Mouse (Mus musculus) embryonic facial prominence, embryonic 13.5 days (tissue): ENCODE data around the gene Ankib1. TPM values are rescaled to one million over a fixed set of nuclear protein-coding genes. Genes with fewer than 3 reads are reported as not detected.
"Not testable (repeated sequence)": the region's sequence is repeated elsewhere in the genome, so short reads cannot be mapped to it uniquely, and the experiment has no call there.

Experiments used
- ATAC-seq: fragments of 200-750 bp; cut with Nextera tagmentation; 2 replicates; pipeline ENCODE4 v1.8.0; 2017; ENCODE audit warnings: low read depth; ENCODE audit not compliant: insufficient number of reproducible peaks, insufficient read depth, low FRiP score, low TSS enrichment
- H3K27ac ChIP-seq: fragments of 300-500 bp; sonication (generic); 2 replicates; pipeline ENCODE4 v1.5.1; 2015; ENCODE audit warnings: moderate library complexity, mild to moderate bottlenecking, inconsistent platforms
- H3K27me3 ChIP-seq: fragments of 300-500 bp; sonication (generic); 2 replicates; pipeline ENCODE4 v1.6.1; 2015; ENCODE audit warnings: mild to moderate bottlenecking, inconsistent platforms
- H3K36me3 ChIP-seq: fragments of 300-500 bp; sonication (generic); 2 replicates; pipeline ENCODE4 v1.6.1; 2015; ENCODE audit warnings: mild to moderate bottlenecking, inconsistent platforms
- H3K4me1 ChIP-seq: fragments of 300-500 bp; sonication (generic); 2 replicates; pipeline ENCODE4 v1.6.1; 2015; ENCODE audit warnings: inconsistent platforms
- H3K4me2 ChIP-seq: fragments of 300-500 bp; sonication (generic); 2 replicates; pipeline ENCODE4 v1.6.1; 2015; ENCODE audit warnings: moderate library complexity, mild to moderate bottlenecking, inconsistent platforms
- H3K4me3 ChIP-seq: fragments of 300-500 bp; sonication (generic); 2 replicates; pipeline ENCODE4 v1.5.1; 2015; ENCODE audit warnings: mild to moderate bottlenecking, inconsistent platforms
- H3K9ac ChIP-seq: fragments of 300-500 bp; sonication (generic); 2 replicates; pipeline ENCODE4 v1.6.1; 2015; ENCODE audit warnings: mild to moderate bottlenecking, inconsistent platforms
- H3K9me3 ChIP-seq: fragments of 300-500 bp; sonication (generic); 2 replicates; pipeline ENCODE4 v1.6.1; 2016; ENCODE audit warnings: inconsistent platforms
- WGBS: fragments of 180-500 bp; shearing (Covaris S2); methylation state at CpG from one replicate; pipeline ENCODE4 v1.1.7; 2015; ENCODE audit warnings: mixed read lengths; 5-methylcytosine and 5-hydroxymethylcytosine counted together
- polyA plus RNA-seq: library from polyadenylated mRNA; unstranded; fragments of >200 nt; fragmentation: Nextera tagmentation; extraction: Ambion mirVana; gene quantifications from 2 replicates; pipeline ENCODE4 v1.2.1, GENCODE M21; 2015

Gene Ankib1
- polyA plus RNA-seq = 13.4 and 14.4 TPM in 2 replicates

DNA sequence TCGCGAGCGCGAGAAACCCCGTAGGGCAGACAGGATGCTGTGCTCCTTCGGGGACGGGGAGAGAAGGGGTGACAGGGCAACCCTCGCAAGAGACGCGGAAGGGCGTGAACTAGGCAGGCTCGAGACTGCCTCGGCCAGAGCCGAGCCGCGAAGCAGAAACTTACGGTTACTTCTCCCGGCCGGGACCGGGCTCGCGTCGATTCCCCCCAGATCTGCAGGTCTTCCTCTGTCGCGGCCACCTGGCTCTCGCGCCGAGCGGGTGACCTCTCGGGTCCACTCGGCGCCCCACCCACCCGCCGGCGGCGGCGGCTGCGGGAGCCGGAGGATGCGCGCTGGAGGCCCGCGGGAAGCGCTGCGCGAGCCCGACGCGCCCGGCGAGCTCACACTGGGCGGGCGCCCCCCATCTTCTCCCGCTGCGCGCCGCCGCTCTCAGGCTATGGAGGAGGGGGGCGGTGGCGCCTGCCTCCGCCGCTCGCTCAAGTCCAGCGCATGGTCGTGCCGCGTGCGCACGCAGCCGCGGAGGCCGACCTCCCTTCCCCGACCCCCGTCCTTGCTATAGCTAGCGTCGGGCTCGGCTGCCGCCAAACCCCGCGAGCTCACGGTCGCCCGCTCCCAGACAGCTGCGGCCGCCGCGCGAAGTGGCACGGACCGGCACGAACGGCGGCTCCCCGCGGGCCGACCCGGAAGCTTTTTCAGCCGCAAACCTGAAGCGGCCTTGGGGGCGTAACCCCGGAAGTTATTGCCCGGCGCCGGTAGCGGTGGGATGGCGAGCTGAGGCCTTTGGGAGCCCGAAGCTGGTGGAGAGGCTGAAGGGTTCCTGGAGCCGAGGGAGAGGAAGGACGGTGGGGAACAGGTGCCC lies at the start of gene Ankib1, which contains the start of gene Krit1:
Ankib1 (minus strand) TSS at position 493 of the 859 bp plus-strand sequence.
Krit1 (plus strand) TSS at position 752 of the 859 bp plus-strand sequence.
- no peaks in the 10 kb centered on the region for H3K9me3 ChIP-seq
- H3K36me3 ChIP-seq = no peaks in the 10 kb centered on the region
- H3K27ac ChIP-seq = peak within 1 kb of the TSS; percentile 91
- peaks cover 12% of the 10 kb centered on the region for H3K4me1 ChIP-seq
- H3K27me3 ChIP-seq = no peaks in the 10 kb centered on the region
- peak within 1 kb of the TSS; percentile 89 for H3K9ac ChIP-seq
- under 1% methylated on average over 83 of the region's 109 CpGs for WGBS
- peak within 1 kb of the TSS; percentile 88 for H3K4me2 ChIP-seq
- H3K4me3 ChIP-seq = peak within 1 kb of the TSS; percentile 87
- ATAC-seq = peak; percentile 93

DNA sequence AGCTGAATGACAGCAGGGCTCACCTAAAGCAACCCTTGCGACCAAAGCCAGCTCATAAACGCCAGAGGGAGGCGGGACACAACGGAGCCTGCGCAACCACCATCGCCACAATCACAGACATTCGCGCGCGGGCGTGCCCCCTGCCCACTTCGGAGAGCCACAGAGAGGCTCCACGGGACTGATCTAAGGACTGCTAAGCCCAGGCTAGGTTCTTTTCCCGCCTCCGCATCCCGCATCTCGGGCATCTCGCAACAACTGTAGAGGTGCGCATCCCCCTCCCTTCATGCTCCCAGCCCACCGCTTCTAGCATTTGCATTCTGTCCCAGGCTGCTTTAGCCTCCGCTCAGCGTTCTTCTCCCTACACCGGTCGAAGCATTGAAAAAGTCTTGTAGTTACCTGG lies 42.3 kb upstream of the Ankib1 start, which contains the start of gene Lrrd1:
Lrrd1 (plus strand) TSS at position 148 of the 400 bp plus-strand sequence.
- Histone ChIP-seq H3K9me3 (no peaks in the 10 kb centered on the region), H3K36me3 (peaks cover 9% of the 10 kb centered on the region), H3K4me3 (peak within 1 kb of the TSS; percentile 44), H3K4me2 (peak within 1 kb of the TSS; percentile 67), H3K27ac (no peak within 1 kb of the TSS), H3K4me1 (peaks cover 5% of the 10 kb centered on the region), H3K9ac (peak within 1 kb of the TSS; percentile 65), H3K27me3 (no peaks in the 10 kb centered on the region; the same call in 1 of the 2 replicates)
- no peak for ATAC-seq
- WGBS = 6% methylated on average over 24 of the region's 24 CpGs

DNA sequence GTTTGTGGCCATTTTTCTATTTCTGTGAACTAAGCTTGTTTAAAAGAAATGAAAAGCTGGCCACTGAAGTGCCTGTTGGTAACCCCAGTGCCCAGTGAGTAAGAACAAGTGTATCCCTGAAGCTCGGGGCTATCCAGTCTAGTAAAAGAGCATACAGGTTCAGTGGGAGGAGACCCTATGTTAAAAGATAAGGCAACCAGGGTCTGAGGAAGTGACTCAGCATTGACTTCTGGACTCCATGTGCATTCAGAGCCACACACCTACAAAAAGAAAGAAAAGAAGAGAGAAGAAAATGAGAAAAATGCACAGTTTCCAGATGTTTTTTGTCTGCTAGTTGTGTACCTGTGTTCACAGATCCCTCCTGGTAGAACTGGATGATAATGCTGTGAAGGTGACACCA lies 31.4 kb upstream of the Ankib1 start:
- 83% methylated on average over 1 of the region's 1 CpGs for WGBS
- no peaks in the 10 kb centered on the region for H3K27me3 ChIP-seq
- H3K4me1 ChIP-seq = no peaks in the 10 kb centered on the region
- no peak overlapping the region for H3K27ac ChIP-seq
- H3K4me2 ChIP-seq = no peak overlapping the region
- ATAC-seq = no peak
- H3K9ac ChIP-seq = no peak overlapping the region
- H3K9me3 ChIP-seq = peaks cover 4% of the 10 kb centered on the region; the same call in 1 of the 2 replicates
- no peak overlapping the region for H3K4me3 ChIP-seq
- H3K36me3 ChIP-seq = peaks cover 47% of the 10 kb centered on the region

DNA sequence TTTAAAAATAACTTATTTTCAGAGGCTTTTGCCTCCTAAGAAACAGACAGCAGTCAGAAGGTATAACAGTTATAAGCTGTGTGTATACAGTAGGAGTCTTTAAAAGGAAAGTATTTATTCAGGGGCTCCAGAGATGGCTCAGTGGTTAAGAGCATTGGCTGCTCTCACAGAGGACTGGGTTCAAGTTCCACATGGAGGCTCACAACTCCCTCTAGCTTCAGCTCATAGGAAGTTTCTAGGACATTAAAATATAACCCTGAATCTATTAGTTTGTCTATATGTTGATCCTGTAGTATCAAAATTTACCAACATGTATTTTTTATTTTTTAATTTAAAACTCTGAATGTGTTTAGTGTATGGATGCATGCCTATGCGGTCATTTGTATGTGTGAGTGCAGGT lies 5.7 kb upstream of the Ankib1 start:
- WGBS = 100% methylated on average over 1 of the region's 1 CpGs
- peaks cover 13% of the 10 kb centered on the region for H3K36me3 ChIP-seq
- ATAC-seq = no peak
- H3K4me2 ChIP-seq = no peak overlapping the region
- no peaks in the 10 kb centered on the region for H3K9me3 ChIP-seq
- H3K27me3 ChIP-seq = no peaks in the 10 kb centered on the region
- no peak overlapping the region for H3K4me3 ChIP-seq
- H3K27ac ChIP-seq = no peak overlapping the region
- H3K4me1 ChIP-seq = peaks cover 3% of the 10 kb centered on the region
- no peak overlapping the region for H3K9ac ChIP-seq

DNA sequence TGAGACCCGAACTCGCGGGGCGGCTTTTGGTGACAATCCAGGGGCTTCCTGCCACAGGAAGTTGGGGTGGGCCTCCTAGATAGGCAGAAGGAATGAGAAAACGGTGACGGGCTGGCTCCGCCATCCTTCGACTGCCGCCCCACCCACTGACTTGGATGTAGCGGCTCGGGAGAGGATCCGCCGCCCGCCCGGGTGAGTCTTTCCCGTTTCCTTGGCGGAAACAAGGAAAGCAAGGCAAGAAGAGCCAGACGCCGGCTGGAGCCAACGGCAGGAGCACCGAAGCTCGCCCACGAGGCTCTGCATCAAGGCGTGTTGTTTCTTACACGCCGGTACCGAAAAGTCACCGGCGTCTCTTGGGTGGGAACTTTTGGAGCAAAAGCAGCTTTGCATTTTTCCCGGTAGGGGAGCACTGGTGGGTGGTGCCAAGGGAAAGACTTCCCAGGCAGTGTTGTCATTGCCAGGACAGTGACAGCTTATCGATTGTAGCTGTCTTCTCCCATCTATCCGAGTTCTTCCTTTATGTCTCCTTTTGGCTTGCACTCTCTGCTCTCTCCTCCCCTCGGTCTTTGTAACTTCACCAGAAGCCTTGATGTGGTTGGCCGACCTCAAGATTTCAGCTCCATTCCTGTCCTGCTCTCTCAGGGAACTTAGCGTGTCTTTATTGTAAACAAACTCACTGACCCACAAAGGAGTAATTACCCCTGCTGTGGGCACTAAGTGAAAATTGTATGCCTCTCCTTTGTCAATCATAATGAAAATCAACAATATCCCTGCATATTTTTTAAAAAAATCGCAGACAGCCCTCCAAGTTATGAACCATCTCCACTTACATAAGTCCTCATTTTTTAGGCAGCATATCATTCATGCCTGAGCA lies 804 bp upstream of the Ankib1 start:
- H3K36me3 ChIP-seq = no peaks in the 10 kb centered on the region
- no peaks in the 10 kb centered on the region for H3K27me3 ChIP-seq
- peak overlapping the region; percentile 89 for H3K9ac ChIP-seq
- peak overlapping the region; percentile 87 for H3K4me3 ChIP-seq
- H3K4me1 ChIP-seq = peaks cover 12% of the 10 kb centered on the region
- peak; percentile 39; the same call in 1 of the 2 replicates for ATAC-seq
- H3K27ac ChIP-seq = peak overlapping the region; percentile 91
- peak overlapping the region; percentile 88 for H3K4me2 ChIP-seq
- WGBS = under 1% methylated on average over 36 of the region's 36 CpGs
- no peaks in the 10 kb centered on the region for H3K9me3 ChIP-seq

DNA sequence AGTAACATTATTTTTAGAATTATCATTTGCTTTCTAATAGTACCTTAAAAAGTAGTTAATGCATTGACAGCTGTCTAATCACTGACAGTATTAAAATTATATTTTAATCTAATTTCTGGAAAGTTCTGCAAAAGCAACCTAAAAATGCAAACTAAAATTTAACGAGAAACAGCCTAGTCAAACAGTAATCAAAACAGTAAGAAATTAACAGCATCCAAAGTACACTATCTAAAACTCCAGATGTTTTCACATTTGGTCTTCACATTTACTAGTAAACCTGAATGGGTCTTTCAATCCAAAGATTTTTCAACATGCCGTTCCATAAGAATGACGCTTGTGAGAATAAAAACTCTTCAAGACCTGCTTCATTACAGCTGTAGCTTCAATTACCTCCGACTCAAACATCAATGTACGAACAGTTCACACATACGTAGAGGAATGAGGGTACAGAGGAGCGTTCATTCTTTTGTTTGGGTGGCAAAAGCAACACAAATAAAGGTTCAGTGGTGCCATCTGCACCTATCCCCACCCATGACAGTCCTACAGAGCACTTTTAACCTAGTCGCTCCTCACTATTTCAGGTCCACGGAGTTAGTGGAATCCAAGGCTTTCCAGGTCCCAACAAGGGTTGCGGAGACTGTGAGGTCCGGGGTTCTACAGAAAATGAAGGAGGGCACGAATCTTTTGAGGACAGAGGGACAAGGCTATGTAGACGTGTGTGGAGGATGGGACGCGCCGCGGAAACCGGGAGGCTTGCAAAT lies 873 bp downstream of the Ankib1 start:
- Histone ChIP-seq H3K4me3 (peak overlapping the region; percentile 87), H3K4me1 (peaks cover 12% of the 10 kb centered on the region), H3K36me3 (no peaks in the 10 kb centered on the region), H3K9me3 (no peaks in the 10 kb centered on the region), H3K27ac (peak overlapping the region; percentile 91), H3K4me2 (peak overlapping the region; percentile 88), H3K9ac (peak overlapping the region; percentile 89), H3K27me3 (no peaks in the 10 kb centered on the region)
- ATAC-seq = no peak
- WGBS = 5% methylated on average over 18 of the region's 18 CpGs

DNA sequence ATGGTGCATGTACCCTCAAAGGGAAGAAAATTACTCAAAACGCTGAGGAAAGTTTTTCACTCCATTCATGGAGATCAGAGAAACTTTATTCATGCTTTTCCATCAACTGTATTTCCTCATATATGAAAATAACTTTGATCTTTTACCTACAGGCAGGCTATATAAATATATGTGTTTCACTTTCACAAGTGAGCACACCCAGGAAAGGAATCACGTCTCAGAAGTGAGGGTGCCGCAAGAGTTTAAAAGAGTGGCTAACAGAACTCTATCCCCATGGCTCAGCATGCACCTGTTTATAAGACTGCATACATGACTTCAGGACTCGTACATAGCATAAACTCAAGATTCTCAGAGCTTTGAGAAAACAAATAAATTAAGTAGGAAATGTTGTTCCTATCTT lies 1.8 kb downstream of the Ankib1 start:
- Histone ChIP-seq H3K4me1 (peaks cover 12% of the 10 kb centered on the region), H3K27me3 (no peaks in the 10 kb centered on the region), H3K9me3 (no peaks in the 10 kb centered on the region), H3K27ac (no peak overlapping the region), H3K4me3 (no peak overlapping the region), H3K4me2 (peak overlapping the region; percentile 37), H3K9ac (no peak overlapping the region), H3K36me3 (no peaks in the 10 kb centered on the region)
- 74% methylated on average over 4 of the region's 4 CpGs for WGBS
- ATAC-seq = no peak

DNA sequence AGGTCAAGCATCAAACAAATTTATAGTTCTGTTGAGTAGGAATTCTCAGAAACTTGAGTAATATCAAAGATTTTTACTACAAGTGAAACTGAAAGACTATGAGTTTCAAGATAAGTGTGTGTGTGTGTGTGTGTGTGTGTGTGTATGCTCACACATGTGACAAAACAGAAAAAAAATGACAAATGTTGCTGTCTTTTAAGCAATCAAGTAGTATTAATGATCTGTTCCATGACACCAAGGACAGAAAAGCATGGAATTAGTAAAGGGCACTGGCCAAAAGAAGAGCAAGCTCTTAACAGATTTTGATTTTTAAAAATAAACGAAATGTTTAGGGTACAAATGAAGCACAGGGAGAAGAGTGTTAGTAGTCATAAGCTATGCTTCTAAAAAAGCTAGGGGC lies 2.7 kb downstream of the Ankib1 start:
- H3K4me2 ChIP-seq = no peak overlapping the region
- ATAC-seq = no peak
- H3K4me1 ChIP-seq = peaks cover 12% of the 10 kb centered on the region
- no peak overlapping the region for H3K4me3 ChIP-seq
- 89% methylated on average over 1 of the region's 1 CpGs for WGBS
- no peak overlapping the region for H3K27ac ChIP-seq
- no peaks in the 10 kb centered on the region for H3K36me3 ChIP-seq
- H3K9me3 ChIP-seq = no peaks in the 10 kb centered on the region
- no peak overlapping the region for H3K9ac ChIP-seq
- H3K27me3 ChIP-seq = no peaks in the 10 kb centered on the region

DNA sequence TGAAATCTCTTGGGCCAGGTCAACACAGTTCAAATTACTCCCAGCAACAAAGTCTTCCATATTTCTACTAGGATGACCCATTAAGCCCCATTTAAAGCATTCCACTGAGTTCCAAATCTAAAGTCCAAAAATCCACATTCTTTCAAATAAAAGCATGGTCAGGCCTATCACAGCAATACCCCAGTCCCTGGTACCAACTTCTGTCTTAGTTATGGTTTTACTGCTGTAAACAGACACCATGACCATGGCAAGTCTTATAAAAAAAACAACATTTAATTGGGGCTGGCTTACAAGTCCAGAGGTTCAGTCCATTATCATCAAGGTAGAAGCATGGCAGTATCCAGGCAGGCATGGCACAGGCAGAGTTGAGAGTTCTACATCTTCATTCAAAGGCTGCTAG lies 4.1 kb downstream of the Ankib1 start:
- not testable (repeated sequence) for H3K9me3 ChIP-seq, H3K27ac ChIP-seq, H3K4me3 ChIP-seq, H3K4me2 ChIP-seq, H3K4me1 ChIP-seq, H3K9ac ChIP-seq, H3K27me3 ChIP-seq, H3K36me3 ChIP-seq, ATAC-seq

DNA sequence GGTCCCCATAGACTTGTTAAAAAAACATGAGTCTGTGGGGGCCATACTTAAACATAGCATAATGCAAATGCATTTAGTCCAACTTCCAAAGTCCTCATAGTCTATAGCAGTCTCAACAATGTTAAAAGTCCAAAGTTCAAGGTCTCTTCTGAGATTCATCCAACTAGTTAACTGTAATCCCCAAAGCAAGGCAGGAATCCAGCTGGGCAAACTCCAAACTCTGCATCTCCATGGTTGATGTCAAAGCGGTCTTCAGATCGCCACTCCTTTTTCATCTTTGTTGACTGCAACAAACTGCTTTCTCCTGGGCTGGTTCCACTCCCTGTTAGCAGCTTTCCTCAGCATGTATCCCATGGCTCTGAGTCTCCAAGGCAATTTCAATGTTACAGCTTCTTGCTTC lies 5.6 kb downstream of the Ankib1 start:
- H3K4me2 ChIP-seq, H3K27ac ChIP-seq: not testable (repeated sequence)

DNA sequence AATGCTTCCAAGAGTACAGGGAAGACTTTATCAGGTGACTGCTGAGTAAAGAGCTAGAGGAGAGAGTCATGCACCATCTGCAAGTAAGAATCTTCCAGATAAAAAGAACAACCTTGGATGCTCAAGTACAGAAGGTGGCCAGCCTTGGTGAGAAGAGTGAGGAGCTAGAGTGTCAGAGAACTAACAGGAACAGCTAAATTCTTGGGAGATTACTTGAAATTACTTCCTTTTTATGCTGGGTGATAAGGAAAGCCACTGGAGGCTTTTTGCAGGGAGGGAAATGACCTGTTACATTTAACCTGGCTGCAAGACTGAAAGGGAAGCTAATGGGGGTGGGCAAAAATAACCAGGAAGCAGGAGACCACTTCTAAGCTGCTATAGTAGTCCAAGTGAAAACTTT lies 11.7 kb downstream of the Ankib1 start:
- ATAC-seq = no peak
- H3K27ac ChIP-seq = no peak overlapping the region
- no peak overlapping the region for H3K4me2 ChIP-seq
- no peaks in the 10 kb centered on the region for H3K27me3 ChIP-seq
- no peak overlapping the region for H3K9ac ChIP-seq
- H3K36me3 ChIP-seq = no peaks in the 10 kb centered on the region
- H3K9me3 ChIP-seq = no peaks in the 10 kb centered on the region
- no peak overlapping the region for H3K4me3 ChIP-seq
- H3K4me1 ChIP-seq = no peaks in the 10 kb centered on the region

More for the DNA sequence above, 5.6 kb downstream of the Ankib1 start:
- not testable (repeated sequence) for H3K4me3 ChIP-seq, H3K36me3 ChIP-seq, H3K27me3 ChIP-seq, H3K9me3 ChIP-seq, H3K9ac ChIP-seq, H3K4me1 ChIP-seq, ATAC-seq
- WGBS = 97% methylated on average over 2 of the region's 2 CpGs
